Mouse (Mus musculus): ENCODE data around the gene Rgs9bp. TPM values are rescaled to one million over a fixed set of nuclear protein-coding genes. Genes with fewer than 3 reads are reported as not detected.

The Rgs9bp gene
- polyA plus RNA-seq (2014; fragmentation: Illumina TruSeq; extraction: RNeasy Lipid Tissue Mini Kit (QIAGEN cat#74804); ENCODE audit: low read depth, low replicate concordance): 0.25 TPM

DNA sequence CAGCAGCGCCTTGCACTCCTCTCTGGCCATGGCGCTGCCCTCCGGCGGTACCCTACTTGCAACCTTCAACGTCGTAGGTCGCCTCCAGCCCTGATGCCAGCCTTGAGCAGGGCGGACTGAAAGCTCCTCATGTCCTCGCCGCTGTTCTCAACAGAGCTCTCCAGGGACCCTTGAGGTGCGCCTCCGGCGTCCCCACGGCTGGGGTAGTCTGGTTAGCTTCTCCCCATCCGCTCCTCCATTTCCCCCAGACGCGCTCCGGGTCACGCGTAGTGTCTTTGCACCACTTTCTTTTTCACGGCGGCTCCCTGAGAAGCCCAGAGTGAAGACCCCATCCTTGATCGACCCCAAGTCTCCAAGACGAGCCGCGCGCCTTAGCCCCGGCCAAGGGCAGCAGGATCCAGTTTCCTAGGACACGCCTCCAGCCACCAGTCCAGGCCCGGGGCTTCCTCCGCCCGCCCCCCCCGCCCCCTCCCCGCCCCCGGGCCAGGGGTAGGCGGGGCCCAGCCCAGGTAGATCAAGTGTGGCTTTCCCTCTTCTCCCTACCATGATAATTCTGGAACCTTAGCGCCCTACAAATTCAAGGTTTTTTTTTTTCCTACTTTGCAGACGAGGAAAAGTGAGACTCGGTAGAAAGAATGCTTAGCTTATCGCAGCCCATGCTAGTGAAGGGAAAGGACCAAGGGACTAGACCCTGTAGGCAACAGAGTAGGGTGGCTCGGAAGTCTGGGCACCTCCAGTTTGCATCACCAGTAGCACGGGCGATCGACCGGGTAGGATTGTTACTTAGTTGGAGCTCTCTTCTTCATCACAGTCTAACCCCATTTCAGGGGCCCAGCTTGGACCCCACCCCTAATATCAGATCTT, at the start of gene Rgs9bp:
Gene Rgs9bp (minus strand): TSS at position 392 of the 864 bp plus-strand sequence.

DNA sequence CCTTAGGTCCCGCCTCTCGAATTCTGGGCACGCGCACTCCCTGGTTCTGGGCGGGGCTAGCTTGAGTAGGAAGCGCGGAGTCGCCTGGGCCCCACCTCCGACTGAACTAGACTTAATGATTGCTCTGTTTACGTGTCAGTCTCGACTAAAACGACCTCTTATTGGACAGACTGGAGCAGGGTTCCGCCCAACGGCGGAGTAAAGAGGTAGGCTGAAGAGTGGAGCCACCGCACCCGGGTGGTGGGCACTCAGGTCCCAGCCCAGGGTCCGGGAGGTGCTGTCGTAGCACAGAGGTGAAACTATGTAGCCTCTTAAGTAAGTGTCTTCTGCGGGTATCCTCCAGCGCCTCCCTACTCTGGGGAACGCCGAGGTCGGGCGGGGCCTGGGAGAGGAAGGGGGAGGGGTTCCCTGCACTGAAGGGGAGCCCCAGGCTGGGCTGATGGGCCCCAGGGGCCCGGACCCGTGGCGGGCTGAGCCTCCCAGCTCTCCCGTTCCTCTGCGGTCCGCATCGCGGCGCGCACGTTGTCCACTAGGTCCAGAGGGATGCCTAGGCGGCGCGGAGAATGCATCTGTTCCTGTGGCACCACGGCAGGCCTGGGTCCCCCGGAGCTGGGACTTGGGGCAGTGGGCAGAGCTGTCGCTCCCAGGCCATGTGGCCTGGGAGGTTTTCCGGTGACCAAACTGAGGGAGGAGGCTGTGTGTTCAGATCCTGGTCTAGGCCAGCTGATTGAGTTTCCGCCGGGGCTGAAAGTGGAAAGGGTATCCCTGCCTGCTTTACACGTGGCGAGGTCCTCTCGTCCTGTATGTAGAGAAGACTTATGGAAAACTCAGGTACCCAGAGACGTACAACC, 898 bp upstream of the Rgs9bp start, which contains the start of gene Ankrd27:
Gene Ankrd27 (plus strand): TSS at position 190 of the 851 bp plus-strand sequence.

DNA sequence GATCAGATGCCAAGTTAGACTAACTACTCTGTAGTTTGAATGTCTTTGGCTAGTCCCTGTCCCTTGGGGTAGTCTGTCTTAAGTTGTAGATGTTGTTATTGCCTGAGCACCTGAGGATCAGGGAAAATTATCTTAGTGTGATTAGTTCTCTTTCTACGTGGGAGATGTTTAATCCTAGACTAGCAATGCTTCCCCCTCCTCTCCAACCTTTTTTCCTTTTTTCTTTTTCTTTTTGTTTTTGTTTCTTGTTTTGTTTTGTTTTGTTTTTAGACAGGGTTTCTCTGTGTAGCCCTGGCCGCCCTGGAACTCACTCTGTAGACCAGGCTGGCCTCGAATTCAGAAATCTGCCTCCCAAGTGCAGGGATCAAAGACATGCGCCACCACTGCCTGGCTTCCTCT, 29.2 kb downstream of the Rgs9bp start, which contains the start of gene Nudt19:
Gene Nudt19 (minus strand): TSS at position 100 of the 399 bp plus-strand sequence.

GRCm38 (mm10) chr7:35537562-35537961, 47.8 kb downstream of the Rgs9bp start, which contains the start of gene Tdrd12:
TSS of gene Tdrd12 (minus strand) at chr7:35537745.

Other genes with a start within 250 kb of the Rgs9bp start
- gene Faap24, start 188.7 kb downstream of the Rgs9bp start, polyA plus RNA-seq (2014; fragmentation: Illumina TruSeq; extraction: RNeasy Lipid Tissue Mini Kit (QIAGEN cat#74804); ENCODE audit: low read depth, low replicate concordance): 3.0 TPM
- gene Cep89, start 188.5 kb downstream of the Rgs9bp start, polyA plus RNA-seq (2014; fragmentation: Illumina TruSeq; extraction: RNeasy Lipid Tissue Mini Kit (QIAGEN cat#74804); ENCODE audit: low read depth, low replicate concordance): 28.5 TPM
- 1.8 TPM for gene Slc7a9, start 136.8 kb downstream of the Rgs9bp start, polyA plus RNA-seq (2014; fragmentation: Illumina TruSeq; extraction: RNeasy Lipid Tissue Mini Kit (QIAGEN cat#74804); ENCODE audit: low read depth, low replicate concordance)
- 2.3 TPM for gene Tdrd12, start 47.8 kb downstream of the Rgs9bp start, polyA plus RNA-seq (2014; fragmentation: Illumina TruSeq; extraction: RNeasy Lipid Tissue Mini Kit (QIAGEN cat#74804); ENCODE audit: low read depth, low replicate concordance)
- 359 TPM for gene Nudt19, start 29.3 kb downstream of the Rgs9bp start, polyA plus RNA-seq (2014; fragmentation: Illumina TruSeq; extraction: RNeasy Lipid Tissue Mini Kit (QIAGEN cat#74804); ENCODE audit: low read depth, low replicate concordance)
- 11.6 TPM for gene Ankrd27, start 662 bp upstream of the Rgs9bp start, polyA plus RNA-seq (2014; fragmentation: Illumina TruSeq; extraction: RNeasy Lipid Tissue Mini Kit (QIAGEN cat#74804); ENCODE audit: low read depth, low replicate concordance)
- 241 TPM for gene Pdcd5, start 61.9 kb upstream of the Rgs9bp start, polyA plus RNA-seq (2014; fragmentation: Illumina TruSeq; extraction: RNeasy Lipid Tissue Mini Kit (QIAGEN cat#74804); ENCODE audit: low read depth, low replicate concordance)
- gene Dpy19l3, start 168.9 kb upstream of the Rgs9bp start, polyA plus RNA-seq (2014; fragmentation: Illumina TruSeq; extraction: RNeasy Lipid Tissue Mini Kit (QIAGEN cat#74804); ENCODE audit: low read depth, low replicate concordance): 25.8 TPM
- 13.4 TPM for gene Zfp507, start 217.4 kb upstream of the Rgs9bp start, polyA plus RNA-seq (2014; fragmentation: Illumina TruSeq; extraction: RNeasy Lipid Tissue Mini Kit (QIAGEN cat#74804); ENCODE audit: low read depth, low replicate concordance)